In genomic region chr5:119449166-119449565, GRCm38 (mm10) we compare ENCODE assay signal across 14 mouse cellular contexts.
A peak's percentile ranks its signal among the peaks of the same experiment; 100 is the strongest.
DNase-seq lines count a peak whose midpoint lies in the region; ATAC-seq and TF ChIP-seq lines count a peak whose summit lies in the region.
"Had no signal": no experiment of that assay in that cellular context is flagged by ENCODE, and none has a peak within 500 bp of the region (broad histone marks: within the 10 kb centered on the region; RNA-seq: fewer than 3 reads in every experiment).

No protein-coding gene starts in this region.

- no peak overlapping the region for H3K9ac ChIP-seq in limb, embryonic 14.5 days (ENCODE audit: low read depth, low read length, severe bottlenecking)
- H3K9ac ChIP-seq in heart, embryonic 11.5 days (ENCODE audit: low read depth, low read length): no peak overlapping the region
- no peak overlapping the region for H3K9ac ChIP-seq in lung, embryonic 15.5 days
- no peak overlapping the region for H3K9ac ChIP-seq in neural tube, embryonic 15.5 days (replicated peaks)
- no peak overlapping the region for H3K9ac ChIP-seq in forebrain, embryonic 15.5 days (replicated peaks)
- H3K9ac ChIP-seq: limb, embryonic 13.5 days; midbrain, embryonic 13.5 days had no signal

- ATAC-seq in limb, embryonic 14.5 days (ENCODE audit: low FRiP score, low read depth): no peak
- ATAC-seq in heart, embryonic 11.5 days (replicated peaks; ENCODE audit: insufficient number of reproducible peaks, low FRiP score, low TSS enrichment): peak; percentile 42; the same call in 1 of the 2 replicates
- ATAC-seq in lung, embryonic 15.5 days (ENCODE audit: borderline replicate concordance, extremely low read depth, low FRiP score, low TSS enrichment): peak; percentile 81
- no peak for ATAC-seq in neural tube, embryonic 15.5 days (ENCODE audit: low FRiP score)
- no peak for ATAC-seq in forebrain, embryonic 15.5 days (replicated peaks)
- ATAC-seq: intestine, postnatal 0 days; midbrain, embryonic 13.5 days had no signal

- peak; percentile 46 for DNase-seq in limb, embryonic 14.5 days (ENCODE audit: low spot score)
- DNase-seq in limb, embryonic 10.5 days (ENCODE audit: low spot score): no peak
- peak; percentile 44 for DNase-seq in adrenal gland, postnatal 25 days
- no peak for DNase-seq in gastrocnemius, adult 18-20 months (ENCODE audit: low spot score)
- DNase-seq: gastrocnemius, postnatal 25 days had no signal

- H3K4me2 ChIP-seq in limb, embryonic 14.5 days (replicated peaks; ENCODE audit: low read depth, low read length, severe bottlenecking): no peak overlapping the region
- peak overlapping the region; percentile 36 for H3K4me2 ChIP-seq in heart, embryonic 11.5 days
- H3K4me2 ChIP-seq in lung, embryonic 15.5 days: no peak overlapping the region
- H3K4me2 ChIP-seq in neural tube, embryonic 15.5 days: no peak overlapping the region
- no peak overlapping the region for H3K4me2 ChIP-seq in forebrain, embryonic 15.5 days (replicated peaks)
- H3K4me2 ChIP-seq: limb, embryonic 13.5 days; midbrain, embryonic 13.5 days had no signal

- H3K27ac ChIP-seq in limb, embryonic 14.5 days (replicated peaks; ENCODE audit: low read depth, low read length): no peak overlapping the region
- H3K27ac ChIP-seq in limb, embryonic 10.5 days: no peak overlapping the region
- peak overlapping the region; percentile 43; the same call in 1 of the 2 replicates for H3K27ac ChIP-seq in heart, embryonic 11.5 days (ENCODE audit: low read depth, low read length)
- peak overlapping the region; percentile 60 for H3K27ac ChIP-seq in lung, embryonic 15.5 days
- H3K27ac ChIP-seq in neural tube, embryonic 15.5 days (replicated peaks): no peak overlapping the region
- no peak overlapping the region for H3K27ac ChIP-seq in forebrain, embryonic 15.5 days (replicated peaks)
- H3K27ac ChIP-seq: layer of hippocampus, adult 2 months; limb, embryonic 13.5 days; midbrain, embryonic 13.5 days had no signal

- no peaks in the 10 kb centered on the region for H3K27me3 ChIP-seq in limb, embryonic 14.5 days (ENCODE audit: control insufficient read depth, insufficient read depth, low read length)
- peaks cover 13% of the 10 kb centered on the region; the same call in 1 of the 2 replicates for H3K27me3 ChIP-seq in limb, embryonic 10.5 days (ENCODE audit: low read depth, poor library complexity, severe bottlenecking)
- no peaks in the 10 kb centered on the region for H3K27me3 ChIP-seq in heart, embryonic 11.5 days (ENCODE audit: control insufficient read depth, insufficient read depth, low read length)
- no peaks in the 10 kb centered on the region for H3K27me3 ChIP-seq in lung, embryonic 15.5 days
- H3K27me3 ChIP-seq in neural tube, embryonic 15.5 days (replicated peaks): no peaks in the 10 kb centered on the region
- no peaks in the 10 kb centered on the region for H3K27me3 ChIP-seq in forebrain, embryonic 15.5 days
- H3K27me3 ChIP-seq: midbrain, embryonic 13.5 days had no signal

- no peak for TF ChIP-seq POLR2A in limb, embryonic 14.5 days (IDR thresholded peaks at IDR 0.05; ENCODE audit: borderline replicate concordance, extremely low read depth, insufficient read depth, insufficient read length)

- H3K36me3 ChIP-seq in limb, embryonic 14.5 days (ENCODE audit: control insufficient read depth, insufficient read depth, low read length): no peaks in the 10 kb centered on the region
- no peaks in the 10 kb centered on the region for H3K36me3 ChIP-seq in limb, embryonic 10.5 days
- H3K36me3 ChIP-seq in heart, embryonic 11.5 days (ENCODE audit: control insufficient read depth, insufficient read depth, low read length): no peaks in the 10 kb centered on the region
- no peaks in the 10 kb centered on the region for H3K36me3 ChIP-seq in lung, embryonic 15.5 days
- no peaks in the 10 kb centered on the region for H3K36me3 ChIP-seq in neural tube, embryonic 15.5 days
- H3K36me3 ChIP-seq in forebrain, embryonic 15.5 days: no peaks in the 10 kb centered on the region
- H3K36me3 ChIP-seq: limb, embryonic 13.5 days; midbrain, embryonic 13.5 days had no signal

- no peak overlapping the region for H3K4me3 ChIP-seq in limb, embryonic 14.5 days (replicated peaks; ENCODE audit: low read length)
- no peak overlapping the region for H3K4me3 ChIP-seq in limb, embryonic 10.5 days
- H3K4me3 ChIP-seq in heart, embryonic 11.5 days (ENCODE audit: low read depth, low read length): no peak overlapping the region
- no peak overlapping the region for H3K4me3 ChIP-seq in lung, embryonic 15.5 days
- no peak overlapping the region for H3K4me3 ChIP-seq in neural tube, embryonic 15.5 days (replicated peaks)
- H3K4me3 ChIP-seq in forebrain, embryonic 15.5 days: no peak overlapping the region
- H3K4me3 ChIP-seq: erythroblast, embryonic 14.5 days; layer of hippocampus, adult 2 months; limb, embryonic 13.5 days; midbrain, embryonic 13.5 days had no signal

- H3K9me3 ChIP-seq in limb, embryonic 14.5 days (ENCODE audit: control insufficient read depth, low read length): no peaks in the 10 kb centered on the region
- no peaks in the 10 kb centered on the region for H3K9me3 ChIP-seq in limb, embryonic 10.5 days (replicated peaks)
- H3K9me3 ChIP-seq in heart, embryonic 11.5 days (replicated peaks; ENCODE audit: control insufficient read depth, low read length): no peaks in the 10 kb centered on the region
- no peaks in the 10 kb centered on the region for H3K9me3 ChIP-seq in lung, embryonic 15.5 days
- no peaks in the 10 kb centered on the region for H3K9me3 ChIP-seq in neural tube, embryonic 15.5 days (replicated peaks)
- no peaks in the 10 kb centered on the region for H3K9me3 ChIP-seq in forebrain, embryonic 15.5 days
- H3K9me3 ChIP-seq: limb, embryonic 13.5 days; midbrain, embryonic 13.5 days had no signal

- peaks cover 7% of the 10 kb centered on the region for H3K4me1 ChIP-seq in limb, embryonic 14.5 days (ENCODE audit: control insufficient read depth, insufficient read depth, low read length)
- no peaks in the 10 kb centered on the region for H3K4me1 ChIP-seq in limb, embryonic 10.5 days
- H3K4me1 ChIP-seq in heart, embryonic 11.5 days (ENCODE audit: control insufficient read depth, insufficient read depth, low read length): peaks cover 9% of the 10 kb centered on the region
- H3K4me1 ChIP-seq in lung, embryonic 15.5 days: peaks cover 17% of the 10 kb centered on the region
- no peaks in the 10 kb centered on the region; the same call in 1 of the 2 replicates for H3K4me1 ChIP-seq in neural tube, embryonic 15.5 days
- H3K4me1 ChIP-seq in forebrain, embryonic 15.5 days: no peaks in the 10 kb centered on the region
- H3K4me1 ChIP-seq: midbrain, embryonic 13.5 days had no signal

- WGBS in limb, embryonic 14.5 days: 42% methylated on average over 7 of the region's 7 CpGs
- WGBS in limb, embryonic 10.5 days: 79% methylated on average over 7 of the region's 7 CpGs
- WGBS in heart, embryonic 11.5 days (ENCODE audit: insufficient replicate concordance): 36% methylated on average over 7 of the region's 7 CpGs
- 31% methylated on average over 7 of the region's 7 CpGs for WGBS in lung, embryonic 15.5 days
- WGBS in neural tube, embryonic 15.5 days: 76% methylated on average over 7 of the region's 7 CpGs
- WGBS in forebrain, embryonic 15.5 days: 49% methylated on average over 7 of the region's 7 CpGs

Comparison
In these comparisons a context has a peak if more than half of its experiments do, and no peak if none do; other contexts are left out.
1. DNase-seq: peak in limb, embryonic 14.5 days (single experiment) and adrenal gland, postnatal 25 days (single experiment); none in limb, embryonic 10.5 days (single experiment) and gastrocnemius, adult 18-20 months (single experiment).
2. ATAC-seq: peak in heart, embryonic 11.5 days (single experiment) and lung, embryonic 15.5 days (single experiment); none in limb, embryonic 14.5 days (single experiment), neural tube, embryonic 15.5 days (single experiment) and forebrain, embryonic 15.5 days (single experiment).
3. H3K27ac ChIP-seq: peak in heart, embryonic 11.5 days (single experiment) and lung, embryonic 15.5 days (single experiment); none in limb, embryonic 14.5 days (single experiment), limb, embryonic 10.5 days (single experiment), neural tube, embryonic 15.5 days (single experiment) and forebrain, embryonic 15.5 days (single experiment).